Mouse (Mus musculus) brain, embryonic 14.5 days (tissue): ENCODE measurements around the gene Ssr1.

Experiments used
- CTCF ChIP-seq: fragments of 200-500 bp; IDR thresholded peaks from 2 replicates; pipeline ENCODE4 v1.5.1; 2012; ENCODE audit warnings: inconsistent platforms, mild to moderate bottlenecking, moderate library complexity, borderline replicate concordance; ENCODE audit not compliant: insufficient read depth, insufficient read length; ENCODE audit errors: extremely low read depth
- POLR2A ChIP-seq: fragments of 200-500 bp; IDR thresholded peaks from 2 replicates; pipeline ENCODE4 v1.6.1; 2012; ENCODE audit warnings: mild to moderate bottlenecking, inconsistent platforms, borderline replicate concordance; ENCODE audit not compliant: poor library complexity, insufficient read depth, insufficient read length, severe bottlenecking; ENCODE audit errors: extremely low read depth

- TF ChIP-seq POLR2A (no peak), CTCF (no peak)
Measured at GRCm38 (mm10) chr13:37989701-37990100, 4.3 kb downstream of the Ssr1 start.
